Mouse (Mus musculus): Measurements from ENCODE around the gene Cdc25a. TPM values are rescaled to one million over a fixed set of nuclear protein-coding genes. Genes with fewer than 3 reads are reported as not detected.

Gene Cdc25a
- polyA plus RNA-seq, 1 experiment from 2014 or later = 40.4 TPM

DNA sequence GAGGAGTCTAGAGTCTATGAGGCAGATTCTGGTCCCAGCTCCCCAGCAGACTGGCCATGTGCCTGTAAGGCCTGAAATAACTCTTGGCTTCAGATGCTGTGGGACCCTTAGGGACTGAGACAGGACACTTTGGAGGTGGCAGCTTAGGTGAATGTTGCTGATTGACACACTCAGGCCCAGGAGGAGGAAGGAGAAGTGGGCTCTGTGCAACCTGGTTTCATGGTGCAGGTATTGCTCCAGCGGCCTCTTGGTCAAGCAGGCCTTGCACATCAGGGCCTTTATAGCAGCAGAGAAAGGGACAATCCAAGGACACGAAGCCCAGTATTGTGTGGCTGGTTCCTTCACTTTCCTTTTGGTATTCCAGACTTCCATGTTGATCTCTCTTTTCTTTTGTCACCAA is 21.0 kb upstream of the Cdc25a start:
- no peak overlapping the region for H3K4me3 ChIP-seq (ENCODE audit: low read depth, low read length)
- no peak for TF ChIP-seq CTCF (IDR thresholded peaks at IDR 0.05; ENCODE audit: low read depth)
- H3K9ac ChIP-seq = no peak overlapping the region
- H3K36me3 ChIP-seq (ENCODE audit: insufficient read depth) = no peaks in the 10 kb centered on the region
- H3K9me3 ChIP-seq (ENCODE audit: low read depth, low read length) = no peaks in the 10 kb centered on the region
- DNase-seq (no peak), ATAC-seq (ENCODE audit: insufficient read depth) (no peak)
- WGBS = 79% methylated on average over 2 of the region's 2 CpGs
- no peak overlapping the region for H3K27ac ChIP-seq (ENCODE audit: low read depth)
- no peaks in the 10 kb centered on the region for H3K4me1 ChIP-seq (ENCODE audit: insufficient read depth)
- no peaks in the 10 kb centered on the region for H3K27me3 ChIP-seq (ENCODE audit: insufficient read depth, low read length)
- H3K4me2 ChIP-seq = no peak overlapping the region

DNA sequence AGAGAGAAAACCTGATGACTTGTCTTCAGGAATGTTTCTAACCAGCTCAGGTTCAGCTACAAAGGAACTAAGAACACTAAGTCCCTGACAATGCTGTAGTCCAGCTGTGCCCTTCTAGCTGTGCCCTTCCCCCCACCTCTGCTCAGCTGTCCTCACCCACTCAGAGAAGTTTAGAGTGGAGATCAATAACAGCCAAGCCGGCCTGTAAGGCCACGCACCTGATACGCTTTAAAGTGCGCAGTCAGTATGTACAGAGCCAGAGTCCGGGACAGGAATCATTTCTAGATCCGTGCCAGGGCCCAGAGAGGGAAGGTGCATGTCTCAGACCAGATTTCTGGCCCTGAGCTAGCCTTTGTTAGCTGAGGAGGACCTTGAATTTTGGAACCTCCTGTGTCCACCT is 19.4 kb upstream of the Cdc25a start:
- no peak overlapping the region for H3K27ac ChIP-seq (ENCODE audit: low read depth)
- no peaks in the 10 kb centered on the region for H3K36me3 ChIP-seq (ENCODE audit: insufficient read depth)
- DNase-seq = no peak
- TF ChIP-seq CTCF (IDR thresholded peaks at IDR 0.05; ENCODE audit: low read depth) = no peak
- H3K4me1 ChIP-seq (ENCODE audit: insufficient read depth) = no peaks in the 10 kb centered on the region
- no peak overlapping the region for H3K9ac ChIP-seq
- H3K4me2 ChIP-seq = no peak overlapping the region
- no peak for ATAC-seq (ENCODE audit: insufficient read depth)
- H3K4me3 ChIP-seq (ENCODE audit: low read depth, low read length) = no peak overlapping the region
- H3K9me3 ChIP-seq (ENCODE audit: low read depth, low read length) = no peaks in the 10 kb centered on the region
- 66% methylated on average over 6 of the region's 6 CpGs for WGBS
- H3K27me3 ChIP-seq (ENCODE audit: insufficient read depth, low read length) = no peaks in the 10 kb centered on the region

DNA sequence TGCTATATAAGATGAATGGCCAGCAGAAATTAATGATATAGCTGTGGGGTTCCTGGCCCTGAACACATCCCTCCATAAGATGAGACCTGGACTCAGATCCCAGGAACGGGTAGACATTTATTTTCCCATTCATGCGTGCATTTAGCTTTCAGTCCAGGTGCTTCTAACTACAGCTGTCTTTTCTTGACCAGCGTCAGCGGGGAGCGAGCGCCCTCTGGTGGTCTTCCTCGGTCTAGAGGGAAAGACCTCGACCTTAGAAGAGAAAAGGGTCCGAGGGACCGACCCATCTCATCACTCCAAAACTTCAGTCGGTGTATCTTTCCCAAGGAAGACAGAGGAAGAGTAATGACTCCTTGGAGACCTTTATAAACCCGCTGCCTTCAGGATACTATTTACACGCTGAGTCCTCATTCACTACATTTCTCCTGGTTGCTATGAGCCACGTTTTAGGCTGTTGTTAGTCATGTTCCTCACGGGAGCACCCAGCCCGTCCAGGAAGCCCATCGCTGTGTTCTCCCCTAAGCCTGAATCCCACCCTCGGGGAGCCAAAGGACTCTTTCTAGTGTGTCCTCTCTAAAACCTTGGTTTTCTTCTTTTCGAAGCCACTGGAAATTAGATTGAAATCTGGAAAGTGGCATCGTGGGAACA is 12.9 kb upstream of the Cdc25a start:
- H3K9me3 ChIP-seq (ENCODE audit: low read depth, low read length) = no peaks in the 10 kb centered on the region
- 14% methylated on average over 20 of the region's 20 CpGs for WGBS
- H3K4me3 ChIP-seq (ENCODE audit: low read depth, low read length) = no peak overlapping the region
- peak overlapping the region; percentile 41 for H3K4me2 ChIP-seq
- ATAC-seq (ENCODE audit: insufficient read depth) = peak; percentile 78
- no peak overlapping the region for H3K27ac ChIP-seq (ENCODE audit: low read depth)
- H3K9ac ChIP-seq = no peak overlapping the region
- no peaks in the 10 kb centered on the region for H3K27me3 ChIP-seq (ENCODE audit: insufficient read depth, low read length)
- peak; percentile 93 for DNase-seq
- no peaks in the 10 kb centered on the region for H3K4me1 ChIP-seq (ENCODE audit: insufficient read depth)
- TF ChIP-seq CTCF (IDR thresholded peaks at IDR 0.05; ENCODE audit: low read depth) = peak; percentile 94
- no peaks in the 10 kb centered on the region for H3K36me3 ChIP-seq (ENCODE audit: insufficient read depth)

- TF ChIP-seq CTCF (IDR thresholded peaks at IDR 0.05; ENCODE audit: low read depth) = no peak
- H3K9ac ChIP-seq = no peak overlapping the region
- H3K27me3 ChIP-seq (ENCODE audit: insufficient read depth, low read length) = no peaks in the 10 kb centered on the region
- no peak overlapping the region for H3K4me2 ChIP-seq
- 38% methylated on average over 3 of the region's 3 CpGs for WGBS
- no peak overlapping the region for H3K27ac ChIP-seq (ENCODE audit: low read depth)
- DNase-seq = no peak
- no peak overlapping the region for H3K4me3 ChIP-seq (ENCODE audit: low read depth, low read length)
- H3K4me1 ChIP-seq (ENCODE audit: insufficient read depth) = no peaks in the 10 kb centered on the region
- no peaks in the 10 kb centered on the region for H3K9me3 ChIP-seq (ENCODE audit: low read depth, low read length)
- no peaks in the 10 kb centered on the region for H3K36me3 ChIP-seq (ENCODE audit: insufficient read depth)
- no peak for ATAC-seq (ENCODE audit: insufficient read depth)
These were observed 12.3 kb upstream of the Cdc25a start for GRCm38 (mm10) chr9:109863085-109863484.

- Histone ChIP-seq H3K9ac (no peak overlapping the region), H3K9me3 (ENCODE audit: low read depth, low read length) (no peaks in the 10 kb centered on the region), H3K36me3 (ENCODE audit: insufficient read depth) (no peaks in the 10 kb centered on the region), H3K27ac (ENCODE audit: low read depth) (no peak overlapping the region), H3K27me3 (ENCODE audit: insufficient read depth, low read length) (no peaks in the 10 kb centered on the region), H3K4me1 (ENCODE audit: insufficient read depth) (no peaks in the 10 kb centered on the region), H3K4me2 (no peak overlapping the region), H3K4me3 (ENCODE audit: low read depth, low read length) (no peak overlapping the region)
- no peak for ATAC-seq (ENCODE audit: insufficient read depth)
- 33% methylated on average over 2 of the region's 2 CpGs for WGBS
- no peak for DNase-seq
- TF ChIP-seq CTCF (IDR thresholded peaks at IDR 0.05; ENCODE audit: low read depth) = no peak
These were observed 9.2 kb upstream of the Cdc25a start for GRCm38 (mm10) chr9:109866218-109866617.

DNA sequence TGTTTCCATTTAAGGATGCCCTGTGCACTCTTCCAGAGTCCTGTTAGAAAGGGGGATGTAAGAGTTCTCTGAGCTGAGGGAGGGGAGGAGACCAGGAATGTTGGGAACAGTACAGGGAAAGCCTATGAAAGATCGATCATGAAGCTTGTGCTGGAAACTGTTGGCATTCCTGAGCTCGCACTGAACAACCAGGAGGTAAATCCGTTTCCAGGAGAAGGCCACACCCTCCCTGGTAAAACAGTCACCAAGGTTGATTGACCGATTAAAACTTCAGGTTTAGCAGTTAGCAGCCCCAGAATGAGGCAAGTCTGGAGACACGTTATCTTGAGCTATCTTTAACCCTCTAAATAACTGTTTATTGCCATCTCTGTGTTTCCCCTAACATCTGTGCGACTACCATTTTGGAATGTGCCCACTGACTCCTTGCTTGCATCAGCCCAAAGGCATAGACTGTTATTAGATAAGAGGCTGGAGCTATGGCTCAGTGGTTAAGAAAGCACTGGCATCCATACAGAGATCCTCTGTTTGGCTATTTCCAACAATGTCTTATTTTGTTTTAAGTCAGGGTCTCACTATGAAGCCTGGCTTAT is 4.3 kb upstream of the Cdc25a start:
- ATAC-seq (ENCODE audit: insufficient read depth) = no peak
- DNase-seq = no peak
- no peak for TF ChIP-seq CTCF (IDR thresholded peaks at IDR 0.05; ENCODE audit: low read depth)
- WGBS = 26% methylated on average over 6 of the region's 6 CpGs
- no peak overlapping the region for H3K4me2 ChIP-seq
- H3K27me3 ChIP-seq (ENCODE audit: insufficient read depth, low read length) = no peaks in the 10 kb centered on the region
- no peaks in the 10 kb centered on the region for H3K9me3 ChIP-seq (ENCODE audit: low read depth, low read length)
- no peak overlapping the region for H3K27ac ChIP-seq (ENCODE audit: low read depth)
- H3K4me3 ChIP-seq (ENCODE audit: low read depth, low read length) = no peak overlapping the region
- no peaks in the 10 kb centered on the region for H3K36me3 ChIP-seq (ENCODE audit: insufficient read depth)
- H3K9ac ChIP-seq = no peak overlapping the region
- no peaks in the 10 kb centered on the region for H3K4me1 ChIP-seq (ENCODE audit: insufficient read depth)

GRCm38 (mm10) chr9:109875695-109876601 is 569 bp downstream of the Cdc25a start:
- ATAC-seq (ENCODE audit: insufficient read depth) (peak; percentile 77), DNase-seq (peak; percentile 69)
- Histone ChIP-seq H3K27ac (ENCODE audit: low read depth) (peak overlapping the region; percentile 91), H3K27me3 (ENCODE audit: insufficient read depth, low read length) (no peaks in the 10 kb centered on the region), H3K4me3 (ENCODE audit: low read depth, low read length) (peak overlapping the region; percentile 99), H3K4me2 (peak overlapping the region; percentile 96), H3K36me3 (ENCODE audit: insufficient read depth) (peaks cover 42% of the 10 kb centered on the region), H3K9me3 (ENCODE audit: low read depth, low read length) (no peaks in the 10 kb centered on the region), H3K4me1 (ENCODE audit: insufficient read depth) (no peaks in the 10 kb centered on the region), H3K9ac (peak overlapping the region; percentile 97)
- WGBS = under 1% methylated on average over 76 of the region's 76 CpGs
- no peak for TF ChIP-seq CTCF (IDR thresholded peaks at IDR 0.05; ENCODE audit: low read depth)

All from lung, embryonic 14.5 days (tissue).